Mouse (Mus musculus) CH12.LX (cell line): ENCODE results near the gene Snx21. TPM values are rescaled to one million over a fixed set of nuclear protein-coding genes. Genes with fewer than 3 reads are reported as not detected.

Experiments used
- polyA plus RNA-seq: library from polyadenylated mRNA; unstranded; fragments of >175 nt; gene quantifications from 2 replicates; pipeline ENCODE4 v1.2.1, GENCODE M21; 2012; ENCODE audit warnings: low read depth; ENCODE audit not compliant: insufficient read length
- total RNA-seq, 2 experiments: library from RNA; depleted of rRNA; stranded (reverse); fragments of 300-350 nt in 1 of 2; fragments of >200 nt in 1 of 2; gene quantifications; 2 replicates each; pipeline ENCODE4 v1.2.3; 2012 to 2014

Snx21 gene
- total and polyA plus RNA-seq, 3 experiments = 0.71 to 3.3 (median 1.5) TPM

Other genes starting within 250 kb of the Snx21 start
Only the 20 nearest of the 29 such genes appear.
- gene Wfdc16, start 147.0 kb upstream of the Snx21 start, total RNA-seq (2012; rRNA removed) = not detected in 2 replicates
- not detected in 2 replicates for gene Wfdc16, start 147.0 kb upstream of the Snx21 start, total RNA-seq (2014; rRNA removed)
- gene Wfdc16, start 147.0 kb upstream of the Snx21 start, polyA plus RNA-seq = not detected in 2 replicates
- gene Wfdc10, start 129.8 kb upstream of the Snx21 start, total RNA-seq (2012; rRNA removed) = not detected in 2 replicates
- not detected in 2 replicates for gene Wfdc10, start 129.8 kb upstream of the Snx21 start, total RNA-seq (2014; rRNA removed)
- gene Wfdc10, start 129.8 kb upstream of the Snx21 start, polyA plus RNA-seq = not detected in 2 replicates
- gene Wfdc9, start 129.2 kb upstream of the Snx21 start, total RNA-seq (2012; rRNA removed) = not detected in 2 replicates
- gene Wfdc9, start 129.2 kb upstream of the Snx21 start, total RNA-seq (2014; rRNA removed) = not detected in 2 replicates
- gene Wfdc9, start 129.2 kb upstream of the Snx21 start, polyA plus RNA-seq = not detected in 2 replicates
- gene Wfdc11, start 111.7 kb upstream of the Snx21 start, total RNA-seq (2012; rRNA removed) = not detected in 2 replicates
- not detected in 2 replicates for gene Wfdc11, start 111.7 kb upstream of the Snx21 start, total RNA-seq (2014; rRNA removed)
- gene Wfdc11, start 111.7 kb upstream of the Snx21 start, polyA plus RNA-seq = not detected in 2 replicates
- gene Wfdc13, start 100.7 kb upstream of the Snx21 start, total RNA-seq (2012; rRNA removed) = not detected in 2 replicates
- not detected in 2 replicates for gene Wfdc13, start 100.7 kb upstream of the Snx21 start, total RNA-seq (2014; rRNA removed)
- gene Wfdc13, start 100.7 kb upstream of the Snx21 start, polyA plus RNA-seq = not detected in 2 replicates
- gene Spint4, start 87.3 kb upstream of the Snx21 start, total RNA-seq (2012; rRNA removed) = not detected in 2 replicates
- gene Spint4, start 87.3 kb upstream of the Snx21 start, total RNA-seq (2014; rRNA removed) = not detected in 2 replicates
- gene Spint4, start 87.3 kb upstream of the Snx21 start, polyA plus RNA-seq = not detected in 2 replicates
- gene Spint5, start 70.5 kb upstream of the Snx21 start, total RNA-seq (2012; rRNA removed) = 1.4 and 2.4 TPM in 2 replicates
- gene Spint5, start 70.5 kb upstream of the Snx21 start, total RNA-seq (2014; rRNA removed) = not detected in 2 replicates
- not detected in 2 replicates for gene Spint5, start 70.5 kb upstream of the Snx21 start, polyA plus RNA-seq
- 0.08 and 0.21 TPM in 2 replicates for gene Wfdc3, start 39.9 kb upstream of the Snx21 start, total RNA-seq (2012; rRNA removed)
- 0.14 TPM in 1 of 2 replicates, not detected in the other for gene Wfdc3, start 39.9 kb upstream of the Snx21 start, total RNA-seq (2014; rRNA removed)
- gene Wfdc3, start 39.9 kb upstream of the Snx21 start, polyA plus RNA-seq = not detected in 2 replicates
- gene Dnttip1, start 39.8 kb upstream of the Snx21 start, total RNA-seq (2012; rRNA removed) = 14.0 and 15.2 TPM in 2 replicates
- gene Dnttip1, start 39.8 kb upstream of the Snx21 start, total RNA-seq (2014; rRNA removed) = 17.1 and 17.6 TPM in 2 replicates
- gene Dnttip1, start 39.8 kb upstream of the Snx21 start, polyA plus RNA-seq = 29.7 and 35.0 TPM in 2 replicates
- 103 and 121 TPM in 2 replicates for gene Ube2c, start 15.9 kb upstream of the Snx21 start, total RNA-seq (2012; rRNA removed)
- gene Ube2c, start 15.9 kb upstream of the Snx21 start, total RNA-seq (2014; rRNA removed) = 104 and 126 TPM in 2 replicates
- 156 and 226 TPM in 2 replicates for gene Ube2c, start 15.9 kb upstream of the Snx21 start, polyA plus RNA-seq
- not detected in 2 replicates for gene Tnnc2, start 5.9 kb upstream of the Snx21 start, total RNA-seq (2012; rRNA removed)
- gene Tnnc2, start 5.9 kb upstream of the Snx21 start, total RNA-seq (2014; rRNA removed) = not detected in 2 replicates
- gene Tnnc2, start 5.9 kb upstream of the Snx21 start, polyA plus RNA-seq = not detected in 2 replicates
- 22.0 and 26.8 TPM in 2 replicates for gene Acot8, start 19.1 kb downstream of the Snx21 start, total RNA-seq (2012; rRNA removed)
- gene Acot8, start 19.1 kb downstream of the Snx21 start, total RNA-seq (2014; rRNA removed) = 15.8 and 16.8 TPM in 2 replicates
- gene Acot8, start 19.1 kb downstream of the Snx21 start, polyA plus RNA-seq = 10.5 and 11.9 TPM in 2 replicates
- gene Zswim3, start 19.3 kb downstream of the Snx21 start, total RNA-seq (2012; rRNA removed) = 3.5 and 3.7 TPM in 2 replicates
- gene Zswim3, start 19.3 kb downstream of the Snx21 start, total RNA-seq (2014; rRNA removed) = 1.6 and 2.3 TPM in 2 replicates
- 2.1 and 2.5 TPM in 2 replicates for gene Zswim3, start 19.3 kb downstream of the Snx21 start, polyA plus RNA-seq
- 9.5 and 9.6 TPM in 2 replicates for gene Zswim1, start 36.9 kb downstream of the Snx21 start, total RNA-seq (2012; rRNA removed)
- gene Zswim1, start 36.9 kb downstream of the Snx21 start, total RNA-seq (2014; rRNA removed) = 5.3 and 5.8 TPM in 2 replicates
- gene Zswim1, start 36.9 kb downstream of the Snx21 start, polyA plus RNA-seq = 10.4 and 13.8 TPM in 2 replicates
- gene Spata25, start 42.7 kb downstream of the Snx21 start, total RNA-seq (2012; rRNA removed) = 0.34 TPM in 1 of 2 replicates, not detected in the other
- gene Spata25, start 42.7 kb downstream of the Snx21 start, total RNA-seq (2014; rRNA removed) = not detected in 2 replicates
- not detected in 2 replicates for gene Spata25, start 42.7 kb downstream of the Snx21 start, polyA plus RNA-seq
- 45.5 and 46.1 TPM in 2 replicates for gene Ctsa, start 47.0 kb downstream of the Snx21 start, total RNA-seq (2012; rRNA removed)
- gene Ctsa, start 47.0 kb downstream of the Snx21 start, total RNA-seq (2014; rRNA removed) = 17.5 and 19.9 TPM in 2 replicates
- 22.7 and 27.0 TPM in 2 replicates for gene Ctsa, start 47.0 kb downstream of the Snx21 start, polyA plus RNA-seq
- gene Neurl2, start 47.6 kb downstream of the Snx21 start, total RNA-seq (2012; rRNA removed) = 2.9 and 4.1 TPM in 2 replicates
- 1.6 and 2.1 TPM in 2 replicates for gene Neurl2, start 47.6 kb downstream of the Snx21 start, total RNA-seq (2014; rRNA removed)
- gene Neurl2, start 47.6 kb downstream of the Snx21 start, polyA plus RNA-seq = 1.7 and 1.8 TPM in 2 replicates
- 4.4 and 5.5 TPM in 2 replicates for gene Pltp, start 71.9 kb downstream of the Snx21 start, total RNA-seq (2012; rRNA removed)
- 0.85 and 1.1 TPM in 2 replicates for gene Pltp, start 71.9 kb downstream of the Snx21 start, total RNA-seq (2014; rRNA removed)
- gene Pltp, start 71.9 kb downstream of the Snx21 start, polyA plus RNA-seq = 0.94 and 0.98 TPM in 2 replicates
- gene Pcif1, start 93.5 kb downstream of the Snx21 start, total RNA-seq (2012; rRNA removed) = 30.0 and 33.6 TPM in 2 replicates
- gene Pcif1, start 93.5 kb downstream of the Snx21 start, total RNA-seq (2014; rRNA removed) = 18.2 and 20.0 TPM in 2 replicates
- 49.1 and 59.1 TPM in 2 replicates for gene Pcif1, start 93.5 kb downstream of the Snx21 start, polyA plus RNA-seq
- gene Zfp335, start 125.9 kb downstream of the Snx21 start, total RNA-seq (2012; rRNA removed) = 12.0 and 14.4 TPM in 2 replicates
- 5.0 and 5.2 TPM in 2 replicates for gene Zfp335, start 125.9 kb downstream of the Snx21 start, total RNA-seq (2014; rRNA removed)
- 13.1 and 16.5 TPM in 2 replicates for gene Zfp335, start 125.9 kb downstream of the Snx21 start, polyA plus RNA-seq